Mouse (Mus musculus) MEL (cell line): ENCODE results near the gene Usp3. TPM values are rescaled to one million over a fixed set of nuclear protein-coding genes. Genes with fewer than 3 reads are reported as not detected.

Experiments used
- DNase-seq: peaks from one replicate; pipeline ENCODE4 v3.0.0; 2011; ENCODE audit warnings: low read depth, low spot score
- H3K27ac ChIP-seq: 2 replicates; pipeline ENCODE4 v1.5.1; 2012; ENCODE audit warnings: low read depth, mild to moderate bottlenecking, control low read depth, low read length, moderate library complexity; ENCODE audit not compliant: control insufficient read depth
- H3K27me3 ChIP-seq, 2 experiments: fragments of 150-350 bp in 1 of 2; sonication (generic) in 1 of 2; 2 replicates each; pipeline ENCODE4 v1.6.1; 2012; ENCODE audit warnings: low read length in 2 of 2, mild to moderate bottlenecking in 2 of 2, improper control_type of control experiment in 1 of 2, moderate library complexity in 1 of 2; ENCODE audit not compliant: insufficient read depth in 2 of 2, control insufficient read depth in 1 of 2
- H3K36me3 ChIP-seq, 2 experiments: 2 replicates each; pipeline ENCODE4 v1.6.1; 2012 to 2014; ENCODE audit warnings: low read length in 2 of 2, improper control_type of control experiment in 1 of 2, inconsistent platforms in 1 of 2, mild to moderate bottlenecking in 1 of 2; ENCODE audit not compliant: insufficient read depth in 2 of 2, control insufficient read depth in 1 of 2
- H3K4me1 ChIP-seq, 2 experiments: fragments of 150-350 bp in 1 of 2; sonication (generic) in 1 of 2; 2 replicates each; pipeline ENCODE4 v1.6.1; 2012; ENCODE audit warnings: low read length in 2 of 2, improper control_type of control experiment in 1 of 2, mild to moderate bottlenecking in 1 of 2; ENCODE audit not compliant: insufficient read depth in 2 of 2, control insufficient read depth in 1 of 2
- H3K4me3 ChIP-seq, 2 experiments: fragments of 150-350 bp in 1 of 2; sonication (generic) in 1 of 2; 2 replicates each; pipeline ENCODE4 v1.5.1; 2012; ENCODE audit warnings: low read depth in 2 of 2, low read length in 2 of 2, mild to moderate bottlenecking in 2 of 2, moderate library complexity in 2 of 2, control low read depth in 1 of 2, improper control_type of control experiment in 1 of 2; ENCODE audit not compliant: control insufficient read depth in 1 of 2, insufficient read depth in 1 of 2
- H3K79me2 ChIP-seq: 2 replicates; pipeline ENCODE4 v1.6.1; 2012; ENCODE audit warnings: mild to moderate bottlenecking, low read length, moderate library complexity; ENCODE audit not compliant: control insufficient read depth, poor library complexity, insufficient read depth
- H3K9ac ChIP-seq: 2 replicates; pipeline ENCODE4 v1.6.1; 2012; ENCODE audit warnings: low read depth, mild to moderate bottlenecking, control low read depth, low read length, moderate library complexity; ENCODE audit not compliant: control insufficient read depth, poor library complexity, severe bottlenecking
- H3K9me3 ChIP-seq: fragments of 150-350 bp; sonication (generic); replicated peaks from 2 replicates; pipeline ENCODE4 v1.6.1; 2012; ENCODE audit warnings: mild to moderate bottlenecking, low read length, improper control_type of control experiment, moderate library complexity; ENCODE audit not compliant: insufficient read depth
- CHD1 ChIP-seq: IDR thresholded peaks from 2 replicates; pipeline ENCODE4 v1.6.1; 2012; ENCODE audit warnings: low read depth, mild to moderate bottlenecking, inconsistent platforms, low read length, improper control_type of control experiment
- CTCF ChIP-seq, 3 experiments: IDR thresholded peaks in 2 of 3; conservative IDR thresholded peaks in 1 of 3; 2 replicates each; pipeline ENCODE4 v1.5.1; 2011 to 2012; ENCODE audit warnings: low read length in 3 of 3, low read depth in 2 of 3, mild to moderate bottlenecking in 2 of 3, improper control_type of control experiment in 1 of 3, inconsistent platforms in 1 of 3, mixed read lengths in 1 of 3, moderate library complexity in 1 of 3; ENCODE audit not compliant: control insufficient read depth in 1 of 3, insufficient read depth in 1 of 3, poor library complexity in 1 of 3, severe bottlenecking in 1 of 3
- ETS1 ChIP-seq: IDR thresholded peaks from 2 replicates; pipeline ENCODE4 v1.6.1; 2012; ENCODE audit warnings: low read depth, mild to moderate bottlenecking, inconsistent platforms, low read length, improper control_type of control experiment, moderate library complexity
- MAX ChIP-seq: IDR thresholded peaks from 2 replicates; pipeline ENCODE4 v1.6.1; 2011; ENCODE audit warnings: low read length, improper control_type of control experiment
- MYB ChIP-seq: IDR thresholded peaks from 2 replicates; pipeline ENCODE4 v1.6.1; 2011; ENCODE audit warnings: mild to moderate bottlenecking, low read depth, low read length, improper control_type of control experiment
- NELFE ChIP-seq: IDR thresholded peaks from 2 replicates; pipeline ENCODE4 v1.6.1; 2011; ENCODE audit warnings: low read depth, low read length, improper control_type of control experiment
- RAD21 ChIP-seq: IDR thresholded peaks from 2 replicates; pipeline ENCODE4 v1.6.1; 2011; ENCODE audit warnings: mild to moderate bottlenecking, low read depth, low read length, improper control_type of control experiment
- RCOR1 ChIP-seq: IDR thresholded peaks from 2 replicates; pipeline ENCODE4 v1.6.1; 2012; ENCODE audit warnings: low read depth, mild to moderate bottlenecking, inconsistent platforms, low read length, improper control_type of control experiment
- SMC3 ChIP-seq: IDR thresholded peaks from 2 replicates; pipeline ENCODE4 v1.6.1; 2011; ENCODE audit warnings: low read depth, low read length, improper control_type of control experiment
- TCF12 ChIP-seq: IDR thresholded peaks from 2 replicates; pipeline ENCODE4 v1.6.1; 2014; ENCODE audit warnings: low read depth, mild to moderate bottlenecking, inconsistent platforms, low read length, improper control_type of control experiment, moderate library complexity
- ZC3H11A ChIP-seq: IDR thresholded peaks from 2 replicates; pipeline ENCODE4 v1.6.1; 2012; ENCODE audit warnings: low read depth, mild to moderate bottlenecking, inconsistent platforms, low read length, improper control_type of control experiment
- ZMIZ1 ChIP-seq: IDR thresholded peaks from 2 replicates; pipeline ENCODE4 v1.6.1; 2012; ENCODE audit warnings: low read depth, mild to moderate bottlenecking, inconsistent platforms, low read length, improper control_type of control experiment, moderate library complexity
- ZNF384 ChIP-seq: IDR thresholded peaks from 2 replicates; pipeline ENCODE4 v1.6.1; 2012; ENCODE audit warnings: low read depth, mild to moderate bottlenecking, inconsistent platforms, low read length, improper control_type of control experiment
- polyA plus RNA-seq, 2 experiments: library from polyadenylated mRNA; stranded (reverse) in 1 of 2; unstranded in 1 of 2; fragments of >175 nt in 1 of 2; fragments of >200 nt in 1 of 2; gene quantifications; 2 replicates each; pipeline versions ENCODE4 v1.2.1 to v1.2.4; 2012; ENCODE audit warnings: low replicate concordance in 2 of 2, low read depth in 1 of 2; ENCODE audit not compliant: insufficient read length in 2 of 2, insufficient read depth in 1 of 2, missing spikeins in 1 of 2
- total RNA-seq: library from RNA; depleted of rRNA; stranded (reverse); fragments of 300-350 nt; gene quantifications from 2 replicates; pipeline ENCODE4 v1.2.3, GENCODE M21; 2012

Usp3 gene
- total and polyA plus RNA-seq, 3 experiments, result 9.8 to 534 (median 22.0) TPM

DNA sequence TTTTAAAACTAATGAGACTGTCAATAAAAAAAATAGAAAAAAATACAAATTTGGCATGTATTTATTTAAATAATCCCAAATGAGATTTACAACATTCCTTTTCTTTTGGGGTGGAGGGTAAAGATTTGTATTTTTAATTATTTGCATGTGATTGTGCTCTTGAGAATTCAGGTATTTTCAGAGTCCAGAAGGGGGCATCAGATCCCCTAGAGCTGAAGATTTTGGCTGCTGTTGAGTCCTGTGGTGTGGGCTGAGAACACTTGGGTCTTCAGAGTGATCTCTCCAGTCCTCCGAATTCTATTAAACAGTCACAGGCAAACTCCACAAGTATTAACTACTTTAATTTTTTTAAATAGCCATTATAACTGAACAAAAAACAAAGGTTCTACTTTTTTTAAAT is 9.7 kb downstream of the Usp3 start:
- no peak overlapping the region for H3K9ac ChIP-seq
- H3K4me3 ChIP-seq, result no peak overlapping the region
- peaks cover 20% of the 10 kb centered on the region for H3K79me2 ChIP-seq
- H3K27me3 ChIP-seq, result no peaks in the 10 kb centered on the region
- TF ChIP-seq RAD21 (peak; percentile 57), CTCF (IDR thresholded peaks at IDR 0.05 in 2 of 3, conservative IDR thresholded peaks at IDR 0.05 in 1 of 3; ENCODE audit: control insufficient read depth in 1 of 3, insufficient read depth in 1 of 3, low read depth in 2 of 3, low read length in 3 of 3, poor library complexity in 1 of 3, severe bottlenecking in 1 of 3) (peak in 2 of 3 experiments; percentile 36 to 65; a peak in 4 of 6 replicates), ZNF384 (peak; percentile 14; the same call in 1 of the 2 replicates), SMC3 (peak; percentile 72), ZMIZ1 (no peak), ZC3H11A (peak; percentile 61), MAX (no peak)
- peaks cover 0 to 17% of the 10 kb centered on the region in 2 experiments; a peak in 2 of 4 replicates for H3K36me3 ChIP-seq
- DNase-seq, result peak; percentile 42
- no peaks in the 10 kb centered on the region for H3K9me3 ChIP-seq
- H3K27ac ChIP-seq, result no peak overlapping the region
- peaks cover 6 to 8% of the 10 kb centered on the region in 2 experiments; a peak in 3 of 4 replicates for H3K4me1 ChIP-seq

DNA sequence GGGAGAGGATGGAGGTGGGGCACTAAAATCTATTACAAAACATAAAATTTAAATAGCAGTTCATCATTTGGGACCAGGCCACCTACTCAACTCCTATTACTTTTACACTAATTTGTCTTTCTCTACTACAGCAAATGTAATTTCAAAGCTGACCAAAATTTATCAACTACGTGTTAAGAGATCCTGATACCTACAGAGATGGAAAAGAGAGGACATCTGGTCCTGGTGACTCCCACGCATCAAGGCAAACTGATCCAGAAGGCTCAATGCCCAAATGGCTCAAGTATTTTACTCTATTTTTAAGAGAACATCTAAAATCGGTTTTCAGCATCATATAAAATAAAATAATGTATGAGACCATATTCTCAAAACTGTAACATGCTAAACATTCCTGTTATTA is 11.2 kb downstream of the Usp3 start:
- peaks cover 3 to 5% of the 10 kb centered on the region in 2 experiments; a peak in 3 of 4 replicates for H3K4me1 ChIP-seq
- H3K9me3 ChIP-seq, result no peaks in the 10 kb centered on the region
- H3K27me3 ChIP-seq, result no peaks in the 10 kb centered on the region
- peaks cover 0 to 9% of the 10 kb centered on the region in 2 experiments; a peak in 2 of 4 replicates for H3K36me3 ChIP-seq
- H3K9ac ChIP-seq, result no peak overlapping the region
- H3K79me2 ChIP-seq, result peaks cover 13% of the 10 kb centered on the region
- DNase-seq, result no peak
- no peak overlapping the region for H3K27ac ChIP-seq
- TF ChIP-seq TCF12, result no peak
- no peak overlapping the region for H3K4me3 ChIP-seq

DNA sequence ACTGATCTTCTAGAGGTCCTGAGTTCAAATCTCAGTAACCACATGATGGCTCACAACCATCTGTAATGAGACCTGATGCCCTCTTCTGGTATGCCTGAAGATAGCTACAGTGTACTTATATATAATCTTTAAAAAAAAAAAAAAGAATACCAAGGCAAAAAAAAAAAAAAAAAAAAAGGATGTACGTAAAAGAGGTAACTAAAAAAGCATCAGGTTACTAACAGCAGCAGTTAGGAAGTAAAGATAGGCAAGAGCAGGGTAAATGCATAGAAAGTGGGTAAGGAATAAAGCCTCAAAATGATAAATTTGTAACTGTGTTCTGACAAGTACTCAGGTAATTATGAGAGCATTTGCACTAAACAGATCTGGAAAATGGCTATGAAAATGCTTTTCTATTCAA is 12.2 kb downstream of the Usp3 start:
- Histone ChIP-seq H3K4me1 (peaks cover 6 to 10% of the 10 kb centered on the region in 2 experiments; a peak in 3 of 4 replicates), H3K9ac (no peak overlapping the region), H3K36me3 (peaks cover 0 to 7% of the 10 kb centered on the region in 2 experiments; a peak in 2 of 4 replicates), H3K4me3 (no peak overlapping the region)
- TF ChIP-seq ETS1 (no peak), CHD1 (no peak), ZNF384 (peak; percentile 92), RCOR1 (no peak), NELFE (no peak), MYB (no peak)
- TF ChIP-seq, all 39 proteins: peak for 1
- DNase-seq, result no peak
- no peaks in the 10 kb centered on the region for H3K9me3 ChIP-seq
- no peaks in the 10 kb centered on the region for H3K27me3 ChIP-seq
- no peak overlapping the region for H3K27ac ChIP-seq
- peaks cover 16% of the 10 kb centered on the region for H3K79me2 ChIP-seq
